Mouse (Mus musculus) brain, embryonic 18.5 days (tissue): ENCODE measurements around the gene A930017K11Rik.

ENCODE experiments used
- DNase-seq: peaks from one replicate; pipeline ENCODE4 v3.0.0-alpha.2; 2012; ENCODE audit warnings: low read depth, low spot score

Gene A930017K11Rik

DNA sequence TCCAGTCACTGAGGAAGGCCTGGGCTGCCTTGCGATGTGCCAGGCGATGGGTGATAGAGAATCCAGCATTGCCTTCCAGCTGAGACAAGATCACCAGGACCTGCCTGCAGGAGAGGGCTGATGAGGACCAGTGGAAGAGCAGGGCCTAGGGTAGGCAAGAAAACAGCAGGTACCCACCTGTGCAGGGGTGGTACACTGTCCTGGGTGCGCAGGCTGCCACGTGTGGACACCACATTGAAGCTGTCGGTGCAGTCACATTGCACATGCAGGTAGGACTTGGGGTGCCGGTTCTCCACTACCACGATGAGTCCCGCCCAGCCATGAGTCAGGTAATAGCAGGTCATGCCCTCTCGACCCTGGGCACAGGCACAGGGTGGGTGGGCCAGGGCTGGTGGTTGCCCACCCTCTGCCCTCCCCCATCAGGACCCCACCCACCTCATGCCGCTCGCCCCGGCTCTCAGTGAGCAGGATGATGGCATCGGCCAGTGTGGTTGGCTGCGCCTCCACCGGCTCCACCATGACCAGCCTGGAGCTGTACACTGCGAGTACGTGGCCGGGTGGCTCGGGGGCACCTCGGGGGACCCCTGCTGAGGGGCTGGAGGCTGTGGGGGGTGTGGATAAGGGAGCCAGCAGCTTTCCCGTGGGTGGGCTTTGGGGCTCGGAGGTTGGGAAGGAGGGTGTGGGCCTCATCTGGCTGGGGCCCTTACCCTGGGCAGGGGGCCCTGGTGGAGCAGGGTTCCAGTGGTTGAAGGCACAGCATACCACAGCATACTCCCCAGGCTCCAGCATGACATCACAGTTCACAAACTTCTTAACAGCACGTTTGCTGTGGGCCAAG lies 7.5 kb upstream of the A930017K11Rik start:
- DNase-seq, result no peak

- DNase-seq, result no peak
These were observed 6.6 kb upstream of the A930017K11Rik start for GRCm38 (mm10) chr17:25958771-25959494.

DNA sequence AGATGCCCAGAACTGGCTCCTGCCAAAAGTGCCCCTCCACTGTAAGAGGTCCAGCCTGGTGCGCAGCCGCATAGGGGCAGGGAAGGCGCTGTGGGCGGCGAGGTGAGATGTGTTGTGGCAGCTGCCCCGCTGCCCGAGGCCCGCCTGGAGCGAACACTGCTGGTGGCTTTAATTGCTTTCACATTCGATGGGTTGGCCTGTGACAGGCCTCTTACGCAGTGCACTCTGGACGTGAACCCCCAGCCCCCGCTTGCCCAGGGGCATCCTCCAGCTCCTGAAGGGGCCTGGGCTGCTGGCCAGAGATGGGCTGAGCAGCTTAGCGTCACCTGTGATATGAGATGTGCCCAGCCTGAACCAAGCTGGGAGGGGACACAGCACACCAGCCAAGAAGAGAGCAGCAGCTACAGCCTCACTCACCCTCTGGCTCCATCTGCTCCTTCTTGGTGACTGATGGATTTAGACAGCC lies 5.3 kb upstream of the A930017K11Rik start:
- no peak for DNase-seq

DNA sequence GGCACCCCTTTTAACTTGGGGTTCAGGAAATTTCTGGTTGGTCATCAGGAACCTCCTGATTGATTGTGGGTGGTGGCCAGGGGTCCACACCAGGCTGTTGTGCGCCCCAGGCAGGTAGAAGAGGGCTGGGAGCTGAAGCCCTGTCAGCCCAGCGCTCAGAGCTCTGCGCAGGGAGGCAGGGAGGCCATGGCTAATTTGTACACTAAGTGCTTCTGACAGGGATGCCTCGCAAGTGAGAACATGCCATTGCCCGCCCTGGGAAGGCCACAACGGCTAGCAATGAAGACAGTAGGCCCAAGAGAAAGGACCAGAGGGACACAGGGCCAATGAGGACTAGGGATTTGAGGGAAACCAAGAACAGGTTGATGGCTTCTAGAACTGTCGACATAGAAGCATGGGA lies 4.3 kb upstream of the A930017K11Rik start:
- no peak for DNase-seq

DNA sequence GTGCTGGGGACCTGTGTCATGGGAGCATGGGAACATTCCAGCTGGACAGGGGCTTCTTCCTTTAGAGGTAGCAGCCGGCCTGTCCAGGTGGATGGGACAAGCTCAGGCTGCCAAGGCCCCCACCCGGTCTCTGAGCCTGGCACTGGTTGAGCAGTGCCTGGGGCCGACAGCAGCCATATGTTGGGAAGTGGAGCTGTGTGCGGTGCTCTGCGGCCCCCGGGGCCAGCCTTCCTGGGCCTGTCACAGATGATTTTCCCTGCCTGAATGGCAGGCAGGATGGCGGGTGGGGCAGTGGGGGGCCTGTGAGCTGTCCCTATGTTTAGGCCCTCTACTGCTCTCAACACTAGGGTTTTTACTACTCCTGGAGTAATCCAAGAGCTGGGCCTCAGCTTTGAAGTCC lies 3.8 kb upstream of the A930017K11Rik start:
- DNase-seq, result no peak

GRCm38 (mm10) chr17:25955736-25956135 lies 3.4 kb upstream of the A930017K11Rik start:
- DNase-seq, result no peak

GRCm38 (mm10) chr17:25954671-25955070 lies 2.3 kb upstream of the A930017K11Rik start:
- DNase-seq, result no peak

DNA sequence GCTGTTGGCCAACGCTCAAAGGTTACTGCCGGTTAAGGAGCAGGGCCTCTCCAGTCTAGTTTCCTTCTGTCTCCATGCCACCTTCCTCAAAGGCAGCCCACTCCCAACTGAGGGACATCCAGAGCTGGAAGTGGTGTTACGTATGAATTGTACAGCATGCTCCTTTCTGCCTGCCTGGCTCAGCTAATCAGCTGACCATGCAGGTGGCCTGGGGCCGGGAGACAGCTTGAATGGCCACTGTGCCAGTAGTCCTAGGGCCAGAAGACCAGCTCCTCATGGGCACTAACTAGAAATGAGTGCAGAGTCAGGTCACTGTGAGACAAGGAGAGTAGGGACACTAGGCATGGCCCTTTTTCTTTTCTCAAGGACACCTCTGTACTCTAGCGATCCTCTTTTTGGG lies 796 bp upstream of the A930017K11Rik start:
- DNase-seq, result no peak

GRCm38 (mm10) chr17:25951225-25951802 lies 1.1 kb downstream of the A930017K11Rik start:
- DNase-seq, result no peak

- no peak for DNase-seq
These were observed 1.7 kb downstream of the A930017K11Rik start for GRCm38 (mm10) chr17:25950706-25951105.

- no peak for DNase-seq
These were observed 2.4 kb downstream of the A930017K11Rik start for GRCm38 (mm10) chr17:25949981-25950380.

GRCm38 (mm10) chr17:25948051-25948450 lies 4.3 kb downstream of the A930017K11Rik start:
- DNase-seq, result no peak

DNA sequence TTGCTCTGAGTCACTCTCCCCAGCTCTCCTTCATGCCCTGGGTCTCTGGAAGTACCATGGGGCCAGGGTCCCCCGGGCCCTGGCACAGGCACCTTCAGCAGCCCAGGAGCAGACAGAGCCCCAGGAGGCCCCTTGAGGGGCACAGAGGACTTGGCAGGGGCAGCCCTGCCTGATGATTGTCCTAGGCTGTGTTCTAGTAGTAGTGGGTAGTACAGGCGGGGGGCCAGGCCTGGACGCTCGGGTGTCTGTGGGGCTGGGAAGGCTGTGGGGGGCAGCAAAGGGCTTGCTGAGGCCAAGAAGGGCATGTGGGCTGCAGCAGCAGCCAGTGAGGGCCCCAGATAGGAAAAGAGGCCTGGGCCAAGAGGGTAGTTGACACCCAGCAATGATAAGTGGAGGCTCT lies 4.8 kb downstream of the A930017K11Rik start:
- no peak for DNase-seq

- DNase-seq, result no peak
These were observed 5.5 kb downstream of the A930017K11Rik start for GRCm38 (mm10) chr17:25946891-25947290.

DNA sequence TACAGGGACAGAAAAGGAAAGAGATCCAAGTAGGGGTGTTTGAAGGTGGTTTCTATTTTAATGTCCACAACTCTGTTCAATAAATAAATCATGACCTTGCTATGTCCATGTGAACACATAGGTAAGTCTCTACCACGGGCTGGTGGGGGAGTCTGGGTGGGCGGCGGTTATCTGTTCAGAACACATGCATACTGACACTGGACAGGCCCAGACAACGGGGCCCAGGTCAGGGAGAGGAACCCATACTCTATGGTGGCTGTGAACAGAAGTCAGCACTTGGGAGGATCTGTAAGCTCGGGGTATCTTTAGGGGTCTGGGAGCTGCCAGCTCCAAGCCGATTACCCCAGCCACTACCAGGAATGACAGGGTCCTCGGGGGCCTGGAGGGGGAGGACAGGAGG lies 6.0 kb downstream of the A930017K11Rik start:
- DNase-seq, result no peak

DNA sequence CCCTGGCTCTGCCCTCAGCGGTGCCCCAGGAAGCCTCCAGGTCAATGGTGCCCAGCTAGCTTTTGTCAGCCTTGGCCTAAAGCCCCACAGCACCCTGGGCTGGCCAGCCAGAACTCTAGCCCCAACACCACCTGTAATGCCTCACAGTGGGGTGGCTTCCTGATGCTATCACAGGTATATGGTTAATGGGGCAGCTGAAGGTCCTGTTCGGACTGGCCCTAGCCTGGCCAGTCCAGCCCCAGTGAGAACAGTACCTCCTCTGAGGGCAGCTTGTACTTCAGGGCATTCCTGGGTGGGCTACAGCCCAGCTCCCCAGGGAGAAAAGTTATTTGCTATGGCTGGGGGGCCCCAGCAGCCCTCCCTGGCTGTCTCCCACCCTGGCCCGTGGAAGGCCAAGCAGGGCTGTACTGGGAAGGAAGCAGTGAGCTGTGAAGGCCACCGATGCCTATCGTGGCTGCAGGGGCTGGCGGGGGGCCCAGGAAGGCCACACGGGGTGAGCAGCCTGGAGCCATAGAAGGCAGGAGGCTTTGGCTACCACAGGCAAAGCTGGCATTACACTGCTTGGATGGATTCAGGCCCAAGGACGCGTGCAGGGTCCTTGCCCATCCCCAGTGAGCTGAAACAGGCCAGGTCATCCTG lies 6.7 kb downstream of the A930017K11Rik start:
- DNase-seq, result no peak

DNA sequence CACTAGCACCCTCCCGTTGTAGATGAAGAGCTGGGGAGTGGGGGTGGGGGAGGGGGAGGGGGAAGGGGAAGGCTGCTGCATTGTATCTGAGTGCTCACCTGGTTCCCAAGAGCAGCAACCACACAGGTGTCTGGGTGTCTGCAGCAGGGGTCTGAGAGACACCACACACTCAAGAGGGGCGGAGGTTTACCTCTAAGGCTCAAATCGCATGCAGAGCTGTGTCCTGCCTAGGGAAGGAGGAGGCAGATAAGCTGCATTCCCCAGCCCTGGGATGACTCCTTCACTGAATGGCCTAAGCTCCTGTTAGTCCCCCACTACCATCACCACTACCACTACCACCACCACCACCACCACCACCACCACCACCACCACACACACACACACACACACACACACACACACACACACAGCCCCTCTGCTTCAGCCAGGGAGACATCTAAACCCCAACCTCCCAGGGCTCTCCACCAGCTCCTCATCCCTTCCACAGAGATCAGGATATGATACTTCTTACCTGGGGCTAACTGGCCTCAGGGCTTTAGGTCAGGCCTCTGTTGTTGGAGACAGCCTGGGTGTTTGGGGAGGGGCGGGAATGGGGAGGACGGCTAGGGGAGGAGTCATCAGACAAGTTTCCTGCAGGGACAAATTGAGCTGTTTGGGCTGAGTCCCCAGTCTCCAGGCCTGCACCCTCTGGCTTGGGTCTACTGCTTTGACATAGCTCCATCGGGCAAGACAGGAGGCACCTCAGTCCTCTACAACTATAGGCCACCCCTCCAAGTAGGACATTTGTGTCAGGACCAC lies 7.8 kb downstream of the A930017K11Rik start, which contains the start of the genes Pigq and Nhlrc4:
Gene Pigq, minus strand, starts transcription at position 571 of the 798 bp plus-strand sequence.
Gene Nhlrc4, minus strand, starts transcription at position 596 of the 798 bp plus-strand sequence.
- no peak for DNase-seq

GRCm38 (mm10) chr17:25943769-25944168 lies 8.6 kb downstream of the A930017K11Rik start:
- DNase-seq, result no peak

DNA sequence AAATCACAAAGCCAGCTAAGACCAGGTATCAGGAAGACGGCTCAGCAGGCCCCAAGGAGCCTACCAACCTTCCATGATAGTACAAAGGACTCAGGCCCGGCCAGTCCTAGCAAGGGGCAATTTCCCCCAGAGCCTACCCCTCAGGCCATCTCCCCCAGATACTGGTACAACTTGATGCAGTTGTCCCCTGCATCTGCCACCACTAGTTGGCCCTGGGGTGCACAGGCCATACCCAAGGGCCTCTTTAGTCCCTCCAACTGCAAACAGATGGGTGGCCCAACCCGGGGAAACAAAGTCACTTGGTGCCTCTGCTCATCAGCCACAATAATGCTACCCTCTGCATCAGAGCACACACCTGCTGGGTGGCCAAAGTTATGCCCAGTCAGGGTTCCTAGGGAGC lies 9.1 kb downstream of the A930017K11Rik start:
- no peak for DNase-seq

GRCm38 (mm10) chr17:25942597-25943151 lies 9.7 kb downstream of the A930017K11Rik start:
- no peak for DNase-seq
